Mouse (Mus musculus) forebrain, embryonic 11.5 days (tissue): Measurements from ENCODE around the gene Acot8. TPM values are rescaled to one million over a fixed set of nuclear protein-coding genes. Genes with fewer than 3 reads are reported as not detected.

Experiments
- ATAC-seq: fragments of 200-750 bp; cut with Nextera tagmentation; replicated peaks from 2 replicates; pipeline ENCODE4 v1.8.0; 2017; ENCODE audit warnings: moderate TSS enrichment; ENCODE audit not compliant: low FRiP score
- DNase-seq: peaks from one replicate; pipeline ENCODE4 v3.0.0-alpha.2; 2017; ENCODE audit warnings: low spot score
- H3K27ac ChIP-seq: fragments of 300-500 bp; sonication (generic); 2 replicates; pipeline ENCODE4 v1.5.1; 2014; ENCODE audit warnings: low read depth, low read length
- H3K27me3 ChIP-seq: fragments of 300-500 bp; sonication (generic); 2 replicates; pipeline ENCODE4 v1.6.1; 2014; ENCODE audit warnings: mild to moderate bottlenecking, low read length, mixed read lengths; ENCODE audit not compliant: control insufficient read depth, insufficient read depth
- H3K36me3 ChIP-seq: fragments of 300-500 bp; sonication (generic); 2 replicates; pipeline ENCODE4 v1.6.1; 2014; ENCODE audit warnings: mild to moderate bottlenecking, low read length, moderate library complexity, mixed read lengths; ENCODE audit not compliant: control insufficient read depth, insufficient read depth
- H3K4me1 ChIP-seq: fragments of 300-500 bp; sonication (generic); replicated peaks from 2 replicates; pipeline ENCODE4 v1.6.1; 2014; ENCODE audit warnings: low read length, mixed read lengths; ENCODE audit not compliant: control insufficient read depth, insufficient read depth
- H3K4me2 ChIP-seq: fragments of 300-500 bp; sonication (generic); 2 replicates; pipeline ENCODE4 v1.6.1; 2014; ENCODE audit warnings: low read depth, mild to moderate bottlenecking, low read length, moderate library complexity, mixed read lengths; ENCODE audit not compliant: severe bottlenecking
- H3K4me3 ChIP-seq: fragments of 300-500 bp; sonication (generic); 2 replicates; pipeline ENCODE4 v1.5.1; 2014; ENCODE audit warnings: low read depth, low read length
- H3K9ac ChIP-seq: fragments of 300-500 bp; sonication (generic); 2 replicates; pipeline ENCODE4 v1.6.1; 2014; ENCODE audit warnings: low read length
- H3K9me3 ChIP-seq: fragments of 300-500 bp; sonication (generic); 2 replicates; pipeline ENCODE4 v1.6.1; 2016; ENCODE audit warnings: low read length, mixed read lengths; ENCODE audit not compliant: control insufficient read depth
- WGBS: fragments of 180-500 bp; shearing (Covaris S2); extraction: QIAGEN DNeasy Blood & Tissue Kit; methylation state at CpG from one replicate; pipeline ENCODE4 v1.1.7; 2014; 5-methylcytosine and 5-hydroxymethylcytosine counted together
- polyA plus RNA-seq: library from polyadenylated mRNA; unstranded; fragments of >200 nt; fragmentation: Nextera tagmentation; extraction: Ambion mirVana; gene quantifications from 2 replicates; pipeline ENCODE4 v1.2.1, GENCODE M21; 2014

Gene Acot8
- polyA plus RNA-seq, 1 experiment from 2014 or later = 14.1 TPM

DNA sequence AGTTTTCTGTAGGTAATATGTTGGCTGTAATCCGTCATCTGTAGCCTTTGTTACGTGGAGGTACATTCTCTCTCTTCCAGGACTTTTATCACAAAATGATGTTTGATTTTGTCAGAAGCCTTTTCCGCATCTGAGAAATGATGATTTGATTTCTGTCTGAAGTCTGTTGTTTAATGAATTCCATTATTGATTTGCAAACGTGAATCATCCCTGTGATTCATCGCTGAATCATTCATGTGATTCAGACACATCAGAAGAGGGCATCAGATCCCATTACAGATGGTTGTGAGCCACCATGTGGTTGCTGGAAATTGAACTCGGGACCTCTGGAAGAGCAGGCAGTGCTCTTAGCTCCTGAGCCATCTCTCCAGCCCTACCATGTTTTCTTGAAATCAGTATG is 55.7 kb downstream of the Acot8 start:
- Histone ChIP-seq H3K4me3 (no peak overlapping the region), H3K4me2 (no peak overlapping the region), H3K36me3 (no peaks in the 10 kb centered on the region; the same call in 1 of the 2 replicates), H3K9me3 (no peaks in the 10 kb centered on the region), H3K27ac (no peak overlapping the region), H3K9ac (no peak overlapping the region), H3K27me3 (no peaks in the 10 kb centered on the region), H3K4me1 (peaks cover 11% of the 10 kb centered on the region)
- ATAC-seq (no peak), DNase-seq (no peak)
- 93% methylated on average over 6 of the region's 6 CpGs for WGBS

DNA sequence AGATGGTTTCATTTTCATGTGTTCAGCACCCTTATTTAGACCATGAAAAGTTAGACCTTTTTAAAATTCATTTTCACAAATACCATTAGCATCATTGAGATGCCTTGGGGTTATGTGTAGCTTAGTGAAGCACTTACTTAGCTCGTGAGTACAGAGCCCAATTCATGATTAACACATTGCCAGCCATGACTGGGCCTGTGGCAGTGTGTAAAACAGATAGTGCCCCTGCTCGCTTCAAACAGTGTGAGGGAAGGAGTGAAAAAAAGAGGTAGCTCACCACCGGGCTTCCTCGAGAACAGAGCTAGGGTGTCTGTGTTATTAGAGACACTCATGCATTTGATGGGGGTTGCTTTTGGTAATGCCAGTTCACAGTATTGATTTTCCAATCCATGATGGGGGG is 56.5 kb downstream of the Acot8 start:
- ATAC-seq = no peak
- H3K4me1 ChIP-seq = peaks cover 11% of the 10 kb centered on the region
- DNase-seq = no peak
- WGBS = 87% methylated on average over 4 of the region's 4 CpGs
- no peak overlapping the region for H3K9ac ChIP-seq
- no peak overlapping the region for H3K4me3 ChIP-seq
- no peaks in the 10 kb centered on the region for H3K27me3 ChIP-seq
- no peaks in the 10 kb centered on the region for H3K9me3 ChIP-seq
- H3K27ac ChIP-seq = no peak overlapping the region
- H3K4me2 ChIP-seq = no peak overlapping the region
- H3K36me3 ChIP-seq = no peaks in the 10 kb centered on the region; the same call in 1 of the 2 replicates

DNA sequence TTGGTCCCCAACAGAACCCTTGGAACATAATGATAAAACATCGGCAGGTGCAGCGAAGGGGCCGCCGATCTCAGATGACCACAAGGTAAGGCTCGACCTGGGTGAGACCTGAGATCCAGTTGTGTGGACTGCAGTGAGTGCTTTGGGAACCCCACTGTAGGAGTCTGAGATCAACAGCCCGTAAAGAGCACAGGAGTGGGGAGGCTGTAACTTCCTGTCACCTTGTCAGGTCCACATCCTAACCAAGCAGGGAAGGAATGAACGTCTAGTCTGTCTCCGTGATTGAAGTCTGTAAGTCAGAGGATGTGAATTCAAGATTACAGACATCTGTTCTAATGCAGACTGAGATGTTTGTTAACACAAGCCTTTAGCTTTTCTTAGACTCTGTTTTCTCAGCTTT is 58.0 kb downstream of the Acot8 start:
- no peaks in the 10 kb centered on the region for H3K27me3 ChIP-seq
- peak overlapping the region; percentile 86 for H3K9ac ChIP-seq
- no peak for ATAC-seq
- peak overlapping the region; percentile 80 for H3K4me2 ChIP-seq
- no peak overlapping the region for H3K27ac ChIP-seq
- peak overlapping the region; percentile 87 for H3K4me3 ChIP-seq
- no peak for DNase-seq
- no peaks in the 10 kb centered on the region for H3K9me3 ChIP-seq
- peaks cover 11% of the 10 kb centered on the region for H3K4me1 ChIP-seq
- 56% methylated on average over 8 of the region's 8 CpGs for WGBS
- H3K36me3 ChIP-seq = no peaks in the 10 kb centered on the region; the same call in 1 of the 2 replicates

DNA sequence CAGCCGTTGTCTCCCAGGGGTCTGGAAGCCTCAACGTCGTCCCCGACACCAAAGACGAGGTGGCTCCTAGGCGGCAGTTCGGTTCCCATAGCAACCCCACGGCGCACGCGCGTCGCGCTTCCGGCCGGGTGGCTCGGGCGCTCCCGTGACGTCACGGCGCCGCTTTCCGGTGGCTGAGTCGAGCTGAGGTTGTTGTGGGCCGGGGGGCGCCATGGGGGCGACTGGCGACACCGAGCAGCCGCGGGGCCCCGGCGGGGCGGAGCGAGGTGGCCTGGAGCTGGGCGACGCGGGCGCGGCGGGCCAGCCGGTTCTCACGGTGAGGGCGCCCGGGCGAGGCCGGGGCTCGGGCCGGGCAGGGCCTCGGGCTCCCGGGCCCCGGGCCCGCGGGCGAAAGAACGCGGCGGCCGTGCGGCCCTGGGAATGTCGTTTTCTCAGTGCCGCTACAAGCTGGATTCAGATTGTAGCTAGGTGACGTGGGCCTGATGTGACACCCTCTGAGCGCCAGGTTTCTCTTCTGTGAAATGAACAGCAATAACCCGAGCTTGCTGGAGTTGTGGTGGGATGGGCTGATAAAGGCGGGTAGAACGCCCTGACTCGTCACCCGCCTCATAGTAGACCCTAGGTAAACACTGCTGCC is 58.7 kb downstream of the Acot8 start, which contains the start of the genes Wfdc3 and Dnttip1:
Wfdc3 (minus strand) TSS at position 89 of the 637 bp plus-strand sequence.
Dnttip1 (plus strand) TSS at position 141 of the 637 bp plus-strand sequence.
- Histone ChIP-seq H3K27ac (no peak within 1 kb of the TSS), H3K4me3 (peak within 1 kb of the TSS; percentile 87), H3K4me1 (peaks cover 11% of the 10 kb centered on the region), H3K27me3 (no peaks in the 10 kb centered on the region), H3K36me3 (no peaks in the 10 kb centered on the region; the same call in 1 of the 2 replicates), H3K9ac (peak within 1 kb of the TSS; percentile 86), H3K9me3 (no peaks in the 10 kb centered on the region), H3K4me2 (peak within 1 kb of the TSS; percentile 80)
- peak; percentile 91 for ATAC-seq
- peak; percentile 96 for DNase-seq
- WGBS = under 1% methylated on average over 70 of the region's 70 CpGs

DNA sequence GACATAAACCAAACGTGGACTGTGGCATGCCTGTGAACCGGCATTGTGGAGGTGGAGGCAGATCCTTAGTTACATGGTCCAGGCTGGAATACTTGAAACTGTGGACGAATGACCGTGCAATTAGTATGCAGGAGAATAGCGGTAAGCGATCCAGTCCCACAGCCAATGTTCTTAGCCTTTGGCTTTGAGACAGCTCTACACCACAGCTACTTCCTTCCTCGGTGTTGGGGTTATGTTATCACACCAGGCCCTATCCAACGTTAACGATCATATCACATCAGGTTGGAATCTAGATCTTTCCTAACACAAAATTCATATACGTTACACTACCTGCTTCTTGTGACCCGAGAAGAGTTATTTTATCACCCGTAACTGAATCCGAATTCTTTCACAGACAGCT is 59.7 kb downstream of the Acot8 start:
- Histone ChIP-seq H3K27ac (no peak overlapping the region), H3K36me3 (no peaks in the 10 kb centered on the region; the same call in 1 of the 2 replicates), H3K9ac (peak overlapping the region; percentile 86), H3K4me1 (peaks cover 11% of the 10 kb centered on the region), H3K9me3 (no peaks in the 10 kb centered on the region), H3K27me3 (no peaks in the 10 kb centered on the region), H3K4me3 (peak overlapping the region; percentile 87), H3K4me2 (peak overlapping the region; percentile 80)
- ATAC-seq (no peak), DNase-seq (no peak)
- 74% methylated on average over 13 of the region's 13 CpGs for WGBS

Other genes with a start within 250 kb of the Acot8 start
- gene Wfdc2, start 242.5 kb downstream of the Acot8 start, polyA plus RNA-seq = 35.1 and 44.4 TPM in 2 replicates
- gene Spint3, start 231.4 kb downstream of the Acot8 start, polyA plus RNA-seq = not detected in 2 replicates
- not detected in 2 replicates for gene Wfdc6a, start 219.4 kb downstream of the Acot8 start, polyA plus RNA-seq
- not detected in 2 replicates for gene Eppin, start 211.3 kb downstream of the Acot8 start, polyA plus RNA-seq
- not detected in 2 replicates for gene Wfdc6b, start 191.4 kb downstream of the Acot8 start, polyA plus RNA-seq
- gene Wfdc8, start 191.3 kb downstream of the Acot8 start, polyA plus RNA-seq = not detected in 2 replicates
- not detected in 2 replicates for gene Wfdc16, start 166.1 kb downstream of the Acot8 start, polyA plus RNA-seq
- not detected in 2 replicates for gene Wfdc10, start 148.8 kb downstream of the Acot8 start, polyA plus RNA-seq
- not detected in 2 replicates for gene Wfdc9, start 148.3 kb downstream of the Acot8 start, polyA plus RNA-seq
- not detected in 2 replicates for gene Wfdc11, start 130.8 kb downstream of the Acot8 start, polyA plus RNA-seq
- not detected in 2 replicates for gene Wfdc13, start 119.8 kb downstream of the Acot8 start, polyA plus RNA-seq
- gene Spint4, start 106.4 kb downstream of the Acot8 start, polyA plus RNA-seq = not detected in 2 replicates
- not detected in 2 replicates for gene Spint5, start 89.6 kb downstream of the Acot8 start, polyA plus RNA-seq
- gene Wfdc3, start 59.0 kb downstream of the Acot8 start, polyA plus RNA-seq = 0.71 and 0.91 TPM in 2 replicates
- 80.3 and 80.4 TPM in 2 replicates for gene Dnttip1, start 58.9 kb downstream of the Acot8 start, polyA plus RNA-seq
- 677 and 686 TPM in 2 replicates for gene Ube2c, start 35.0 kb downstream of the Acot8 start, polyA plus RNA-seq
- not detected in 2 replicates for gene Tnnc2, start 24.9 kb downstream of the Acot8 start, polyA plus RNA-seq
- 13.1 and 13.2 TPM in 2 replicates for gene Snx21, start 19.1 kb downstream of the Acot8 start, polyA plus RNA-seq
- gene Zswim3, start 216 bp upstream of the Acot8 start, polyA plus RNA-seq = 10.1 and 10.2 TPM in 2 replicates
- gene Zswim1, start 17.8 kb upstream of the Acot8 start, polyA plus RNA-seq = 26.4 and 29.9 TPM in 2 replicates
- not detected in 2 replicates for gene Spata25, start 23.7 kb upstream of the Acot8 start, polyA plus RNA-seq
- 82.4 and 83.3 TPM in 2 replicates for gene Ctsa, start 28.0 kb upstream of the Acot8 start, polyA plus RNA-seq
- 3.2 and 4.5 TPM in 2 replicates for gene Neurl2, start 28.6 kb upstream of the Acot8 start, polyA plus RNA-seq
- gene Pltp, start 52.8 kb upstream of the Acot8 start, polyA plus RNA-seq = 43.2 and 50.1 TPM in 2 replicates
- 81.9 and 84.5 TPM in 2 replicates for gene Pcif1, start 74.4 kb upstream of the Acot8 start, polyA plus RNA-seq
- 18.0 TPM in 2 replicates for gene Zfp335, start 106.9 kb upstream of the Acot8 start, polyA plus RNA-seq
- 0.71 and 1.0 TPM in 2 replicates for gene Mmp9, start 135.9 kb upstream of the Acot8 start, polyA plus RNA-seq
- gene Slc12a5, start 155.9 kb upstream of the Acot8 start, polyA plus RNA-seq = 1.6 and 2.6 TPM in 2 replicates
- gene Ncoa5, start 230.0 kb upstream of the Acot8 start, polyA plus RNA-seq = 113 and 114 TPM in 2 replicates